Mouse (Mus musculus): ENCODE measurements around the gene Cnp.

DNA sequence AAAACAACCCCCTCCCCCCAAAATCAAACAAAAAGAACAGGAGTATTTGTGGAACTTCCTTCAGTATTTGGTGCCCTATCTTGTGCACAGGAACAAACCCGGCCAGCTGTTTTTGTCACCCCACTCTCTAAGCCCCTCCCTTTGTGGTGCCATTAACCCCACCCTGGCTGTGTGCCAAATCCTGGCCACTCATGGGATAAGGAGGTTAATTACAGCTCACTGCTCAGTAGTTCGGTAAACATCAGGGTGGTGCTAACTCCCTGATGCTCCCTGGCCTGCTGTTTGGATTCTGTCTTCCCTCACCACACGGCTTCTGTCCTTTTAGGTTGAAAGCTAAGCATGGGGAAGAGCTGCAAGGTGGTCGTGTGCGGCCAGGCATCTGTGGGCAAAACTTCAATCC is 49.2 kb downstream of the Cnp start:
- TF ChIP-seq EP300 (IDR thresholded peaks at IDR 0.05; ENCODE audit: low read depth) = no peak
- TF ChIP-seq CTCF (IDR thresholded peaks at IDR 0.05; ENCODE audit: low read depth) = no peak
